Mouse (Mus musculus) ovary, postnatal 10 days (tissue): ENCODE data around the gene Sergef.
"Not testable (repeated sequence)": the region's sequence is repeated elsewhere in the genome, so short reads cannot be mapped to it uniquely, and the experiment has no call there.

Experiments
- DNase-seq: peaks from one replicate; pipeline ENCODE4 v3.0.0; 2022; ENCODE audit warnings: low spot score

The Sergef gene

DNA sequence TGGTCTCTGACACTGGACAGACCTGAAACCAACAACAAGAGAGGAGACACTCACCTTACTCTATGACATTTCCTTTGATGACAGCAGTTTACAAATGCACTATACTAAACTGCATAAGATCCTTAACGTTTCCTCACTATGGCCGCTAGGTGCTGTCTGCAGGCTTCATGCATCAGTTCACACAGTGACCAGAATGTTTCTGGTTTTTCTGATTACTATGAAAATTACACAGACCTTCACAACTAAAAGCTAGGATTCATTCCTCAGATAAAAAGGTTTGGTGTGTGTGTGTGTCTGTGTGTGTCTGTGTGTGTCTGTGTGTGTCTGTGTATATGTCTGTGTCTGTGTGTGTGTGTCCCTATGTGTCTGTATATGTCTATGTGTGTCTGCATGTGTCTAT is 63.7 kb downstream of the Sergef start:
- DNase-seq: no peak

DNA sequence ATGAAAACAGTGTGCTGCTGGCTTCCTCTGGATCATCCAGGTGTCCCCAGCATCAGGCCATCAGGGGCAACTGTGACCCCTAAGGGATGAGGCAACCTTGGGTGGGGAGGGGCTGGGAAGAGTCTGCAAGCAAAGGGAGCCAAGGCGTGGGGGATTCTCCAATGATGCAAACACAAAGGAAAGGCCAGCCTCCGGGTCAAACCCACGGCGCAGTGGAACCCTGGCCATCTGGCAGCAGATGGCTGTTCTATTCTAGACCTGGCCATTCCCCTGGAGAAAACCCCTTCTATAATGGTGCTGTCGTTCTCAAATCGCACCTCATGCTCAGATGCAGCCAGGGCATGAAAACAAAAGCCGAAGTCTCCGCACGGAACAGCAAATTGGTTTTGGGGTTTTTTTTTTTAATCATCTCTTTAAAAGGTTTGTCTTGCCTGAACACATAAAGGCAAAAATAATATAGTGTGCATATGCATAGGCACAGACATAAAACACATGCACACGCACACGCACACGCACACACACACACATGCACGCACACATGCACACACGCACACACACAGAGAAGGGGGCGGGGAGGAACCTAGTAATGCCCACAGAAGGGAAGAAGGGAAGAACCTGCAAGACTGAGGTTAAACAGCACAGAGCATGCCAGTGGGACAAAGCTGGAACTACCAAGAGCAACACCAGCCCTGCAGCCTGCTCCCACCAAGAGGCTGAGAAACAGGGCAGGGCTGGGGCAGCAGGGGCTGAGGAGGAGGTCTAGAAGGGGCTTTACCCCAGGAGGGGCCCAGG is 66.6 kb downstream of the Sergef start:
- DNase-seq: no peak

DNA sequence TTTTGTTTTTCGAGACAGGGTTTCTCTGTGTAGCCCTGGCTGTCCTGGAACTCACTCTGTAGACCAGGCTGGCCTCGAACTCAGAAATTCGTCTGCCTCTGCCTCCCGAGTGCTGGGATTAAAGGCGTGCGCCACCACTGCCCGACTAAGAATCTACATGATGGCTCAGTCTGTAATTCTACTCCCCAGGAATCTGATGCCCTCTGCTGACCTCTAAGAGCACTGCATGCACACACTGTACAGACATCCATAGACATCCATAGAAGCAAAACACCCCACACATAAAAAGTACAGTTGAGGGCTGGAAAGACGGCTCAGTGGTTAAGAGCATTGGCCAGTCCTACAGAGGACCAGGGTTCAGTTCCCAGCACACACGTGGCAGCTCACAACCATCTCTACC is 70.1 kb downstream of the Sergef start:
- not testable (repeated sequence) for DNase-seq

DNA sequence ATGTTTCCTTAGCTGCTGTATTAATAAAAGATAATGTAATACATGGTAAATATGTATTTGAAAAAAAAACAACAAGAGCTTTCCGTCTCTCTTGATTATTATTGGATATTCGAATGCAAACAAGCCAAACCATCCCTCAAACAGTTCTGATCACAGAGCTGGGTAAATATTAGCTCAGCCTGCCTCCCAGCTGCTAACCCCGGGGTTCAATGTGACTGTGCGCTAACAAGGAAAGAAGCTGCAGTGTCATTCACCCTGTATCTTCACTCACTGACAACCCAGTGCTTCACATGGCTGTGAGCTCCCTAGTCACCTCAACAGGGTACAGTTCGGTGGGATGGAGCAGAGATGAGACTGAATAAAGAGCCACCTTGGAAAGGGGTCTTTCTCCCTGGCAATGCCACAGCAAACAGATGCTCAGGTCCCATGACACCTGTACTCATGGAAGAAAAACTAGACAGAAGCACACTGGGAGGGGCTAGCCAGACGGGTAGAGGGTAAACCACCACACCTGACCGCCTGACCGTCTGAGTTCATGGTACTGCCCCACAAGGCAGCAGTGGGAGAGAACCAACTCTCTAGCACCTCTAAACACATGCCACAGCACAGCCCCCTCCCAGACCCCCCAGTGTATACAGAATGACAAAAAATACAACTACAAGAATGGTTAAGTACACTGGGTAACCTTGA is 73.1 kb downstream of the Sergef start:
- no peak for DNase-seq

DNA sequence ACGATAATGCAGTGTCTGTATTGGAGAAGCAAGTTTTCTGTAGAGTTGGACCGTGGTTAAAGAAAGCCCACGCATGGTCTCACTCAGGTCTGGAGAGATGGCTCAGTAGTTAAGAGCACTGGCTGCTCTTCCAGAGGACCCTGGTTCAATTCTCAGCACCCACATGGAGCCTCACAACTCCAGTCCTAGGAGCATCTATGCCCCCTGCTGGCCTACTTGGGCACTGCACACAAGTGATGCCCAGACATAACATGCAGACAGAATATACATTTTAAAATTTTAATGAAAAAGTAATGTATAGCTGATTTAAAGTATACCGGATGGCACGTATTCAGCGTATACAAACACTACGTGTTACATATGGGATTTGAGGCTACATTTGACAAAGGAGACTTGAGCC is 74.2 kb downstream of the Sergef start:
- no peak for DNase-seq

DNA sequence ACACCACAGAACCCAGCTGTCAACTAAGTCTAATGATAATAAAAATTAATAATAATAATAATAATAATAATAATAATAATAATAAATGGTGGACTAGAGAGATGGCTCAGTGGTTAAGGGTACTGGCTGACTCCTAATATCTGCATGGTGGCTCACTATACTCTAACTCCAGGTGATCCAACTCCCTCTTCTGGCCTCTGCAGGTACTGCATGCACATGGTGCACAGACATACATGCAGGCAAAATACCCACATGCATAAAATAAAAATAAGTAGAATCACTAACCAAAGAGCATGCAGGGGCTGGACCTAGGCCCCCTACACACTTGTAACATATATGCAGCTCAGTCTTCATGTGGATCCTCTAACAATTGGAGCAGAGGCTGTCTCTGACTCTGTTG is 75.8 kb downstream of the Sergef start:
- no peak for DNase-seq

DNA sequence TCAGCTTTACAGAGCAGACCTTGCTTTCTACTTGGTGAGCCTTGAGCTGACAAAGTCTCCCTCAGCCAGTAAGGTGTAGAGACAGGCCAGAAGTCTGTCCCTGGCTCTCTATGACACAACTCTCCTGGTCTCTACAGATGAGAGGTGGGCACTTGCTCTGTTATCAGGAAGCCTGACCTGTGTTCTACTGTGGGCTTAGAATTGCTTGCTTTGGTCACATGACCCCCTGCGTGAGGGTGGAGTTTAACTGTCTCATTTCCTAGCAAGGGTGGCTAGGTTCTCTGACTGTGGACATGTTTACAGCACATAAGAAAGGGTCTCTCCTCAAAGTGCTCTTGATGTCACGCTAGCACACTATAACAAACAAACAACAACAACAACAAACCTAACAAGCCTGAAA is 79.5 kb downstream of the Sergef start:
- no peak for DNase-seq

DNA sequence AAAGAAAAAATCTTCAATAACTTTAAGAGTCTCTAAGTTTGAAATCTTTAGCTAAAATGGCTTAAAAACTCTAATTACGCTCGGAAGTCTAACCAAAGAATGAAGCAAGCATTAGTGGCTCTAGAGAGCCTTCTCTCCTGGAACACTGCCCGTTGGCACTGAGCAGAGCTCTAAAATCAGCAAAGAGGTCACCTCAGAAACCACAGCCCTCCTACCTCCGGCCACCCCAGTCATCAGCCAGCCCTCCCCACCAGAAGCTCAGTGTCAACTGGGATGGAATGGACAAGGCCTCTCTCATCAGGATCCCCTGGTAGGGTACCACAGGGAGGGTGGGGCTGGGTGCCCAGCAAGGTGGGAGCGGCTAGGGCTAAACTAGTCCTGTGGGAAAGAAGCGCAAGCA is 80.0 kb downstream of the Sergef start:
- no peak for DNase-seq

DNA sequence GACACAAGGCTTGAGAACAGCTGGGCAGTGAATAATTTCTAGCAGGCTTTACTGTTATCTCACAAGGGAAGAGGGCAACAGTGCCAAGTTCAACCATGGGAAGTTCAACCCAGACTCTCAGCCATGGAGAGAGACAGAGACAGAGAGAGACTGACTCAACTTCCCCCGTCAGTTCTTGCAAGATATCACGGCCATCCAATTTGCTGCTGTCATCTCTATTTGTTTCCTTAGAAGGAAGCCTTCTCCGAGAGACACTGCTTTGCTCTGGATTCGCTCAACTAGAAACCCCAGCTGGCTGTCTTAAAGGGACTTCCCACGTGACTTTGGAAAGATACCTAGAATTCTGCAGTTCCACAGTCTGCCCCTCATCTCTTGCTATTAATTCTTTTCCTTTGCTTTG is 80.6 kb downstream of the Sergef start:
- DNase-seq: no peak

DNA sequence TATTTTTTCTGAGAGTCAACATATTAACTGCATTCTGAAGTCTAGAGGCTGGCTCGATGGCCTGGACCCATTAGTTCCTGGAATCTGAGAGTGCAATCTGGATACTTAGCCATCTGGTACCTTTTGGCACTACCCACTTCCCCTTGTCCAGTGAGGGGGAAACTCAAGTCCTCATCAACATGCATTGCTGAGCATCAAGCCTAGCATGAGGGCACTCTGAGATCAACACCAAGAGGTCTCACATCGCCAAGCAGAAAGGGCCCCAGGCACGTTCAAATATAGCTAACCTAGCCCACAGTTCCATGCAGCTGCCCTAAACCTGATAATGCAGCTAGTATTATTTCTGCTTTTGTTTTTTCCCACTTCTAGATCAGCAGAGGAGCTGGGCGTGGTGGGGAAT is 81.6 kb downstream of the Sergef start:
- no peak for DNase-seq

DNA sequence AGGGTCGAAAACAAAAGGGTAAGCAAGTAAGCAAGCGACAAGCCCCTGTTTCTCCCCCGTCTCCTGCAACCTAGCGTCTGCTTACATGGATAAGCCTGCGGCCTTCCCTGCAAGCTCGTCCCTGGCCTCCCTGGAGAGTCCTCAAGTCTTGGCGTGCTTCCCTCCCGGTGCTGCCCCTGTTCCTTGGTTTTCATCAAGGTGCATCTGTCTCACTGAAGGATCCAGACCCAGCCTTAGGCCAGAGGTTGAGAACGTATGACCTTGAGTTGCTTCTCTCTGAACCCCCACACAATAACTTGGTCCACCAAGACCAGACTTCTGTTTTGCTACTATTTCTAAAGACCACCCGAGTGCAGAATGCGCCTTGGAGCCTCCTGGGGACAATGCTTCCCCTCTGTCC is 82.2 kb downstream of the Sergef start:
- DNase-seq: no peak

DNA sequence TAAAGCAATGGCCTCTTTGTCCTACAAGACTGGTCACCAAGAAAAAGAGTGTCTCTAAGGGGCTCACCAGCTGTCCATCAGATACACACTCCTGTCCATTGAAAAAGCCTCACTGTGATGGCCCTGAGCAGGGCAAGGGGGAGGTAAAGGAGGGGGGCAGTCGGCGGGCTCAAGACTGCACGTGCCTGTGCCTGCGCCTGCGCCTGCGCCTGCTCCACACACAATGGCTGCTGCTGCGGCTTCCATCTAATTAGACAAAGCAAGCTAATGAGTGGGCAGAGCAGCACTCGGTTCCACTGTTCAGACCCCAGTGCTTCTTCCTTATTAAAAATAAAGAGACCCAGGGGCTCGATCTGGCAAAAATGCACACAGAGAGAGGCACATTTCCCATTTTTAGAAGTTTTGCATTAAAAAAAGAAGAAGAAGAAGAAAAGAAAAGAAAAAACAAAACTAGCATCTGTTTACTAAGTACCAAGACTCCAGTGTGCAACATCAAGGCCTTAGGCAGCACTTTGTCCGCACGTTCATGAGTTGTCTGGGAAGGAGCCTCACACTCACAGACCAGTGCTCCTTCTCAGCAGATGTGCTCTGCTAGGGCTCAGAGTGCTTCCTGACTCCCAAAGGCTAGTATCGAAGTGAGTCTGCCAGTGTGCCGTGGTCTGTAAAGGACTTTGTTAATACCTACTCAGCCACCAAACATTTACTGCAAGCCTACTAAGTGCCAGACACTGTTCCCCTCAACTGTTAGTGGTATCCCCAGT is 83.1 kb downstream of the Sergef start:
- DNase-seq: no peak

DNA sequence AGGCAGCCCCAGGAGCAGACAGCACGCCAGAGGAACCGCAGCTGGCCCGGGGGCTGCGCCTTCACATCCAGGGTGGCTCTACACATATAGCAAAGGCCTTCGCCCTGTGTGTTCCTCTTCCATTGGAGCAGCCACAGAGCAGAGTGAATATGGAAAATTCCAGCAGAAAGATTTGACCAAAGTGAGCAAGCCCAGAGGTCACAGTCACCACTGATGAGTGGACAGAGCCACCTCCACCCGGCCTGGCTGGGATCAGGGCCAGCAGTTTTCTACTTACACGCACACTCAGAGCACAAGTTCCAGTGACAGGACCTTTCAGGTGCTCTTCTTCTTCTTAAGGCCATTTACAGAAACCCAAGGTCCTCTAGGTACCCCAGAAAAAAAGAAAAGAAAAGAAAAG is 83.9 kb downstream of the Sergef start:
- DNase-seq: no peak

DNA sequence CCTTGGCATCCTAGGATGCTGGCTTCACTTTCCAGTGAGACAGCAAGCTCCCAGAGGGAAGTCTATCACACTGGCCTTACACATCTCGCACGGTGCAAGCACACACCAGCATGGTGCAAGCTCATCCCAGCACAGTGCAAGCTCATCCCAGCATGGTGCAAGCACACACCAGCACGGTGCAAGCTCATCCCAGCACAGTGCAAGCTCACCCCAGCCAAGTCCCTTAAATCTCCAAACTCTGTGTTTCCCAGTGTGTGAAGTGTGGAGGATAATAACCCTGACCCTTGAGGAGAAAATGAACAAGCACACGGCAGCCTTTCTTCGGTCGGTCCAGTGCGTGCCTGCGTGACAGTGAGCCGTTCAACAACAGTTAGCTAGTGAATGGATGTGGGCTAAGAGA is 84.8 kb downstream of the Sergef start:
- no peak for DNase-seq

DNA sequence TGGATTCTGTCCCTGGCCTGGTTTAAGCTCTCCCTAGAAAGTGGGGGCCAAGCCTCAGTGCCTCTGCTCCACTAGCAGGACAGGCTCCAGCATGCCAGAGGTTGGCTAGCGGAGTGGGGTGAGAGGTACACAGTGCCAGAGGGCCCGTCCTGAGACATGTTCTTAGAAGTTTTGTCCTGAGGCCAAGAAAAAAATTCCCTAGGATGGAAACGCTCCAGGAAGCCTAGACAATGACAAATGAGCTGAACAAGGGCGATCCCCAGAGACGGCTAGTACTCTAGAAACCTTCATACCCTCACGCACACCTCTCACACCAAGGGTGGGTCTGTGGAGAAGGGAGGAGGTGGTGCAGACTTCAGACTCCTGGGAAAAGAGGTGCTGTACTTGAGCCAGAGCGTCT is 85.6 kb downstream of the Sergef start:
- DNase-seq: no peak

DNA sequence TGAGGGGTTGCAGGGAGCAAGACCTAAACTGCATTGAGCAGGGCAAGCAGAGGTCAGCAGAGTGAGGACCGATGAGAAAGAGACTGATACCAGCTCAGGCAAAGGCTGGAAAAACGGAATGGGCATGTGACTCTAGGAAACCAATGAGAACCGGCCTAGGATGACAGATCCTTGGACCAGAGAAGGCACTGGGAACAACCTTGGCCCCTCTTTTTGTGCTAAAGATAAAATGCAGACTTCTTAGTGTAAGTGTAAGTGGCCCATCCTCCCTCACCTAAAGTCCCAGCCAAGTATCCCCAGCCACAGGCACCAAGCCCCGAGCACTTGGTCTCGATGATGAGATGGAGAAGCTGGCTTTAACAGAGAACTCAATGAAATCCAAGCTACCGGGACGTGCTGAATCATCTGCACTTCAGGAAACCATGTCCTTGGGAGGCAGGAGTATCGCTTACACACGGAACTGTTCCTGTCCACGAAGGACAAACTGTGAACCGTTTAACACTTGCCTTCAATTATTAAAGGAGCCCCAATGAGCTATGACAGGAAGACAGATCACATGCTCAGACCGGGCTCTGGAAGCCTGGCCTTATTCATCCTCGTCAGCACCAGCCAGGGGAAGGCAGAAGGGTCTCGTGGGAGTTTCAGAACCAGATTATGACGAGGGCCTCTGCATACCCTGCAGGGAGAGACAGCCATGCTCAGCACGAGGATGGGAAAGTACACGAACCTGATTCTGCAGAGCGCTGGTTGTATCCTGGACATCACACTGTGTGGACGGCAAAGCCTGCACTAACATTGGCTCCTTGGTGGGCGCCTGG is 87.5 kb downstream of the Sergef start:
- DNase-seq: no peak

DNA sequence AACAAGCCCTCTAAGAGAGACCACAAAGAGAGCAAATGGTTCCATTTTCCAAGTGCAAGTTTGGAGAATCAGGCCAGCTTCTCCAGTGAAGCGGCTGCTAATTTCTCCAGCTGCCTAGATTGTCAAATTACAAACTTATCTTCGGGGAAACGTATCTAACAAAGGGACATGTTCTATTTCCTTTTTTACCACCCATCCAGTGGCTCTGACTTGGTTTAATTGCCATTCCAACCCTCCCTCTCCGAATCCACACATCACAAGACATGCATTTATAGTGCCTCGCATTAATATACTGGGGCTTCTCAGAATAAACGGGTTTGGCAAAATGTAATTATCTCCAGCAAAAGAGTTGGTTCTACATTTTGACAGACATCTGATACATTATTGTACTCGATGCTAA is 88.4 kb downstream of the Sergef start:
- no peak for DNase-seq

DNA sequence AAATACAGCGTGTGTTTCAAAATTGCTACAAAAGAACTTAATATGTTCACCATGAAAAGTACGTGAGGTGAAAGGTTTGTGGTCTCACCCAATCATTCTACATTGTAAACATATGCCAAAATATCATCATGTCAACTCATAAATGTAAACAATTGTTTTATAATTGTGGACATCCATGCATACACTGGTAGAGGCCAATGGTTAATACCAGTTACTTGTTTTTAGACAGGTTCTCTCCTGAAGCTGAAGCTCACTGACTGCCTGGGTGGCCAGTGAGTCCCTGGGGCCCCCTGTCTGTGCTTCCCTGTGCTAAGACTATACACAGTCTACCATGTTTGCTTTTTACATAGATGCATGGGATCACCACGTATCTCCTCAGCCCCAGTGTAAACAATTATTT is 91.5 kb downstream of the Sergef start:
- no peak for DNase-seq

DNA sequence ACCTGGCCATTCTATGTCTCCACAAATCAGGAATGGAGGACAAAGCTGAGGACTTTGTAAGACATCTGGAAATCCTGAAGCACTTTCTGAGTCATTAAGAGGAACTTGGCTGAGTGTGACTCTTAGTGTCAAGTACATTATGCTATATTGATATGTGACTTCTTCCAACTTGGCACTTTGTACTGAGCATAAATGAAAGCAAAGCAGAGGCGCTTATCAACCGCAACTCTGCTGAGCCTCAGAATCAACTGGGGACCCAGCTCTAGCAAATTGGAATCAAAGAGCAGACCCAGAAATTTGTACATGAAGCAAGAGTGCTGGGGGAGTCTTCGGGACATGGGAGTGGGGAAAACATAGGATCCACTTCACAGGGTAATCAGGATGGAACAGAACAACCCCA is 92.0 kb downstream of the Sergef start:
- DNase-seq: no peak

DNA sequence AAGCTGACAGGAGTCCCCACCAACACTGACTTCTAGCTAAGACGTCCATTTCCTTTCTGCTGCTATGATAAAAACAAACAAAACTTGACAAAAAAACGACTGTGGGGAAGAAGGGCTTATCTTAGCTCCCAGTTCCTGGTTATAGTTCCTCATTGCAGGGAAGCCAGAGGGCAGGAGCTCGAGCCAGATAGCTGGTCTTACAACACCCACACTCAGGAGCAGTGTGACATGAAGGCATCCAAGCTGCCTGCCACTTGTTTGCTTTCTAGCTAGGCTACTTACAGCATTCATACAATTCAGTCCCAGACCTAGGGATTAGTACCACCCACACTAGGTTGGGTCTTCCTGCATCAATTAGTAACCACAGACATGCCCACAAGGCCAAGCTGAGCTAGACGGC is 93.1 kb downstream of the Sergef start:
- no peak for DNase-seq

DNA sequence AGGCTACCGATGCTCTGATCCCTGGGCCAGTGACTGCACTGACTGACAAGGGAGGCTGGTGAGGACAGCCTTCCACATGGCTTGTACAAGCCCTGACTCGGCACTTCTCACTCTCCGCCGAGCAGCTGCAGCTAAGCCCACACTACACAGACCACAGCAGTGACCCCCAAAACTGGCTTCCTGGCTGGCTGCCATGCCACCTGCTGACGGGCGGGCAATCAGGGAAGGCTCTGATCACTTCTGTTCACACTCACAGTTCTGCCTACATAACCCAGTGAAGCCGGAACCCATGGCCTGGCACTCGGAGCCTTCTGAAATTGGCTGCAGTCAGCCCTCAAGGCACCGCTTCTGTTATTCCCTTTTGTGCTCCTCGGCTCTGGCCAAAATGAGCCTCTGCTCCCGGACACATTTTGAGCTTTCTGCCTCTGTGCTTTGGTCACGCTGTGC is 95.4 kb downstream of the Sergef start:
- DNase-seq: no peak

DNA sequence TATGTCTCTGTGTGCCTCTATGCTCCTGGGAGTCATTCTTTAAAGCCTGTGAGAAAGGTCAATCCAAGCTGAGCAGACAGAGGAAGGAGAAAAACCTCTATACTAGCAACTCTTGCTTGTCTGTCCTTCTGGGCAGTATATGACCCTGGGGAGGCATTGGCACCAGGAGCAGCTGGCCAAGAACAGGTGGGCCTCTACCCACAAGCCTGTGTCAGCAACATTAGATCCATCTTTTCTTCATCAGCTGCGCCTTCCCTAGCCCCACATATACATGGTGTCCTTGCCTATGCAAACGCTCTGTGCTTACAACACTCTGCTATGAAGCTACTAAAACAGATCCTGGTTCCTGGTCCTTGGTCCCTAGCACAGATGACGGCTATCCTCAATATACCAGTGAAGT is 97.5 kb downstream of the Sergef start:
- no peak for DNase-seq
